7 mouse cellular contexts compared by ENCODE assay signal in genomic region chr16:91358555-91358954, GRCm38 (mm10). TPM values are rescaled to one million over a fixed set of nuclear protein-coding genes. Genes with fewer than 3 reads are reported as not detected.
DNase-seq lines count a peak whose midpoint lies in the region; ATAC-seq and TF ChIP-seq lines count a peak whose summit lies in the region.

No protein-coding gene starts in this region.

- no peak overlapping the region for H3K27ac ChIP-seq in neural tube, embryonic 15.5 days (replicated peaks)
- no peak overlapping the region for H3K27ac ChIP-seq in hindbrain, postnatal 0 days

- H3K4me3 ChIP-seq in neural tube, embryonic 15.5 days (replicated peaks) = no peak overlapping the region
- no peak overlapping the region for H3K4me3 ChIP-seq in hindbrain, postnatal 0 days (ENCODE audit: low read length)

- H3K36me3 ChIP-seq in neural tube, embryonic 15.5 days = no peaks in the 10 kb centered on the region
- H3K36me3 ChIP-seq in hindbrain, postnatal 0 days (ENCODE audit: insufficient read depth, low read length) = no peaks in the 10 kb centered on the region

- H3K4me2 ChIP-seq in neural tube, embryonic 15.5 days = no peak overlapping the region
- H3K4me2 ChIP-seq in hindbrain, postnatal 0 days (ENCODE audit: low read depth, low read length) = no peak overlapping the region

- H3K9me3 ChIP-seq in neural tube, embryonic 15.5 days (replicated peaks) = no peaks in the 10 kb centered on the region
- no peaks in the 10 kb centered on the region for H3K9me3 ChIP-seq in hindbrain, postnatal 0 days (ENCODE audit: low read length)

- TF ChIP-seq CTCF in hindbrain, postnatal 0 days (IDR thresholded peaks at IDR 0.05; ENCODE audit: low read depth) = peak; percentile 81

- peak; percentile 42 for DNase-seq in neural tube, embryonic 10.5 days (ENCODE audit: extremely low spot score, low spot score)
- DNase-seq in ZHBTc4 (ENCODE audit: low read depth, low spot score) = peak; percentile 81
- DNase-seq in cerebellum, postnatal 25 days = peak; percentile 38 to 62
- peak; percentile 91 for DNase-seq in hindbrain, postnatal 0 days (ENCODE audit: low spot score)
- DNase-seq in lung, postnatal 10 days = peak; percentile 84
- DNase-seq in right cerebral cortex, postnatal 4 days = peak; percentile 43

- no peak for ATAC-seq in neural tube, embryonic 15.5 days (ENCODE audit: low FRiP score)
- peak; percentile 31; the same call in 1 of the 2 replicates for ATAC-seq in hindbrain, postnatal 0 days

- no peak overlapping the region for H3K9ac ChIP-seq in neural tube, embryonic 15.5 days (replicated peaks)
- no peak overlapping the region for H3K9ac ChIP-seq in hindbrain, postnatal 0 days (replicated peaks; ENCODE audit: low read length)

- H3K27me3 ChIP-seq in neural tube, embryonic 15.5 days (replicated peaks) = peaks cover 23% of the 10 kb centered on the region
- H3K27me3 ChIP-seq in hindbrain, postnatal 0 days (ENCODE audit: insufficient read depth, low read length) = no peaks in the 10 kb centered on the region

- WGBS in neural tube, embryonic 15.5 days = 35% methylated on average over 8 of the region's 8 CpGs
- 35% methylated on average over 8 of the region's 8 CpGs for WGBS in hindbrain, postnatal 0 days

- peaks cover 6% of the 10 kb centered on the region; the same call in 1 of the 2 replicates for H3K4me1 ChIP-seq in neural tube, embryonic 15.5 days
- no peaks in the 10 kb centered on the region for H3K4me1 ChIP-seq in hindbrain, postnatal 0 days (ENCODE audit: insufficient read depth, low read length)

RNA-seq across cellular contexts. Expression of gene Ifnar2, which starts 14.0 kb away (rescaled TPM):
- 42.3 and 45.8 TPM in 2 replicates for polyA plus RNA-seq in neural tube, embryonic 15.5 days (2015; fragmentation: Nextera tagmentation; extraction: Ambion mirVana)
- total RNA-seq in hindbrain, postnatal 0 days (2014; rRNA removed) = 18.3 and 20.9 TPM in 2 replicates
- polyA plus RNA-seq in hindbrain, postnatal 0 days (2015; fragmentation: Nextera tagmentation; extraction: Ambion mirVana) = 49.9 and 51.7 TPM in 2 replicates

RNA-seq across cellular contexts. Expression of gene Gm21970, which starts 33.0 kb away (rescaled TPM):
- polyA plus RNA-seq in neural tube, embryonic 15.5 days (2015; fragmentation: Nextera tagmentation; extraction: Ambion mirVana) = not detected in 2 replicates
- not detected in 2 replicates for total RNA-seq in hindbrain, postnatal 0 days (2014; rRNA removed)
- polyA plus RNA-seq in hindbrain, postnatal 0 days (2015; fragmentation: Nextera tagmentation; extraction: Ambion mirVana) = not detected in 2 replicates

RNA-seq across cellular contexts. Expression of gene Il10rb, which starts 47.4 kb away (rescaled TPM):
- 14.4 and 26.5 TPM in 2 replicates for polyA plus RNA-seq in neural tube, embryonic 15.5 days (2015; fragmentation: Nextera tagmentation; extraction: Ambion mirVana)
- total RNA-seq in hindbrain, postnatal 0 days (2014; rRNA removed) = 4.2 and 7.1 TPM in 2 replicates
- 14.6 and 14.8 TPM in 2 replicates for polyA plus RNA-seq in hindbrain, postnatal 0 days (2015; fragmentation: Nextera tagmentation; extraction: Ambion mirVana)
